Mouse (Mus musculus) stomach, postnatal 0 days (tissue): ENCODE data around the gene Cldn24.

Experiments
- CTCF ChIP-seq: IDR thresholded peaks from 2 replicates; pipeline ENCODE4 v1.5.1; 2016; ENCODE audit warnings: antibody characterized with exemption, low read depth, mild to moderate bottlenecking, moderate library complexity
- EP300 ChIP-seq: optimal IDR thresholded peaks from 2 replicates; pipeline ENCODE3; 2016; ENCODE audit warnings: antibody characterized with exemption

DNA sequence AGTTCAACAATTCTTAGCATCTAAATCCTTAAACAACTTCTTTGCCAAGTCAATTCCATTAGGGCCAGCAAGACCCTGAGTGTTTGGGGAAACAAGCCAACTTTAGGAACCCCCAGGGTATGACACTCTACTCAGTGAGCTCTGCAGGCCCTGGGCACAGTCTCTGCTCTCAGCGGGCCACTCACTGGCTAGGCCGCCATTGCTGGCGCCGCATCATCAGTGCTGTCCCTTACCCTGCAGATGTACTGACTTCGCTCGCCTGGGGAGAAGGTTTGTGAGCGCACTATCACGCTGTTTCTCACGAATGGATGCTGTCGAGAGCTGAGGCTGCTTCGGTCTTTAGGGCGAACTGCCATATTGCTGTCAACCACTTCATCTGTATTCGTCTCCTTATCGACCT lies 25.2 kb downstream of the Cldn24 start:
- TF ChIP-seq CTCF (no peak), EP300 (no peak)
